Mouse (Mus musculus): ENCODE results near the gene Rbfox3. TPM values are rescaled to one million over a fixed set of nuclear protein-coding genes. Genes with fewer than 3 reads are reported as not detected.

Rbfox3 gene
- polyA plus RNA-seq, 1 experiment from 2014 or later, result 3.9 TPM

DNA sequence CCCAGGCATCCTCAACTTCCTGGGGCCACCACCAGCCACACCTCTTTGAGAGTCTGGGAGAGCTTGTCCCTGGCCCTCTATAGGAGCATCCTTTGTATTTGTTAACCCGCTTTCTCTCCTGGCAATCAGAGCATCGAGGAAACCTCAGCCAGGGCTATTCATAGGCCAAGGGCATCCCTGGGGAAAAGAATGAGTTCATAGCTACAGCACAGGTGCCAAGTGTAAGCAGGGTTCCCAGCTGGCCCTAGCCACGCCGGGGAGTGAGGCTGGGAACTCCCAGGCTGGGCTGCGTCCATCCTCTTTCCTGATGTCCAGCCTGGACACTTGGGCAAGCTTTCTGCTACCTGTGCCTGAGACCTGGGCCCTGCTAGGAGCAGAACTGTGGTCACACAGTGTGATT is 241.6 kb downstream of the Rbfox3 start:
- Histone ChIP-seq H3K9ac (no peak overlapping the region), H3K4me1 (no peaks in the 10 kb centered on the region), H3K4me3 (no peak overlapping the region), H3K27ac (no peak overlapping the region), H3K36me3 (no peaks in the 10 kb centered on the region), H3K9me3 (no peaks in the 10 kb centered on the region), H3K4me2 (replicated peaks) (no peak overlapping the region), H3K27me3 (0 out of 2 replicates have a peak, but pooled peaks cover 3% of the 10 kb centered on the region)
- ATAC-seq (ENCODE audit: insufficient number of reproducible peaks, insufficient read depth, low FRiP score, low TSS enrichment), result no peak
- whole genome bisulfite sequencing, result 65% methylated on average over 5 of the region's 5 CpGs

- Histone ChIP-seq H3K9ac (no peak overlapping the region), H3K36me3 (no peaks in the 10 kb centered on the region), H3K27ac (no peak overlapping the region), H3K4me1 (no peaks in the 10 kb centered on the region), H3K27me3 (no peaks in the 10 kb centered on the region), H3K4me2 (replicated peaks) (no peak overlapping the region), H3K9me3 (no peaks in the 10 kb centered on the region), H3K4me3 (no peak overlapping the region)
- 78% methylated on average over 8 of the region's 8 CpGs for WGBS
- ATAC-seq (ENCODE audit: insufficient number of reproducible peaks, insufficient read depth, low FRiP score, low TSS enrichment), result no peak
These were observed 243.0 kb downstream of the Rbfox3 start for GRCm38 (mm10) chr11:118668351-118668750.

- Histone ChIP-seq H3K9me3 (no peaks in the 10 kb centered on the region), H3K36me3 (no peaks in the 10 kb centered on the region), H3K27me3 (no peaks in the 10 kb centered on the region), H3K9ac (no peak overlapping the region), H3K4me3 (no peak overlapping the region), H3K4me2 (replicated peaks) (no peak overlapping the region), H3K27ac (no peak overlapping the region), H3K4me1 (no peaks in the 10 kb centered on the region)
- 24% methylated on average over 1 of the region's 1 CpGs for WGBS
- no peak for ATAC-seq (ENCODE audit: insufficient number of reproducible peaks, insufficient read depth, low FRiP score, low TSS enrichment)
These were observed 243.5 kb downstream of the Rbfox3 start for GRCm38 (mm10) chr11:118667946-118668345.

GRCm38 (mm10) chr11:118666172-118666571 is 245.2 kb downstream of the Rbfox3 start:
- Histone ChIP-seq H3K4me2 (replicated peaks) (no peak overlapping the region), H3K4me1 (no peaks in the 10 kb centered on the region), H3K27ac (no peak overlapping the region), H3K27me3 (no peaks in the 10 kb centered on the region), H3K36me3 (no peaks in the 10 kb centered on the region), H3K9ac (no peak overlapping the region), H3K4me3 (no peak overlapping the region), H3K9me3 (no peaks in the 10 kb centered on the region)
- WGBS, result 72% methylated on average over 3 of the region's 3 CpGs
- ATAC-seq (ENCODE audit: insufficient number of reproducible peaks, insufficient read depth, low FRiP score, low TSS enrichment), result no peak

DNA sequence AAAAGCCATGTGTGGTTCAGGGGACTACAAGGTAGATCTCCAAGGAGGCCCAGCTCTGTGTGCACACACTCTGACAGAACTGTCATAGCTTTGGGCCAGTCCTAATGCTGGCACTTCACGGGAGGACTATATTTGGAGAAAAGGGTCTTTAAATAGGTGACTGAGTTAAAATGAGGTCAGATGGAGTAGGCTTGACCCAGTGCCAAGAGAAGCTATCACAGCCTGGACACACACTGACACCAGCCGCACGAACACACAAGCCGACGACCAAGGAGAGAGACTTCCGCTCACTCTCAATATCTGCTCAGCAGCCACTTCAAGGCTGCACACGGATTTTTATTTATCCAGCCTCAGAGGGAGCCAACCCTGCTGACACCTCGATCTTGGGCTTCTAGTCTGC is 248.1 kb downstream of the Rbfox3 start:
- H3K9ac ChIP-seq, result no peak overlapping the region
- H3K4me3 ChIP-seq, result no peak overlapping the region
- H3K36me3 ChIP-seq, result no peaks in the 10 kb centered on the region
- no peaks in the 10 kb centered on the region for H3K4me1 ChIP-seq
- WGBS, result 81% methylated on average over 8 of the region's 8 CpGs
- H3K27me3 ChIP-seq, result no peaks in the 10 kb centered on the region
- H3K27ac ChIP-seq, result no peak overlapping the region
- ATAC-seq (ENCODE audit: insufficient number of reproducible peaks, insufficient read depth, low FRiP score, low TSS enrichment), result no peak
- H3K4me2 ChIP-seq (replicated peaks), result no peak overlapping the region
- no peaks in the 10 kb centered on the region for H3K9me3 ChIP-seq

DNA sequence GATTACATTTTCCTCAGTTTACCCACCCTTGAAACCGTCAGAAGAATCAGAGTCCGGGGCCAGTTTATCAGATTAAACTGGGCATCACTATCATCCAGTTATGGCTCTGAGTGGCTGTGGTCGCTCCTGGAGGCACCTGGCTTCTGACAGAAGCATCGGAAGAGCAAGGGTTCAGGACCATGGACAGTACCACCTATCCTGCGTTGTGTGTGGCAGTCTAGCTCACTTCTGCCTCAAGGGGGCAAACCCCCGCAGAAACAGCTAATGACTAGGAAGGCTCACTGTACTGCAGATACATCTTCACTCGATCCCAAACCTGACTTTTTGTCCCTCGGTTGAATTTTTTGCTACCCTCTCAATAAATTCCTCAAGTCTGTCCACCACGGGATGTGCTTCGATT is 252.1 kb downstream of the Rbfox3 start:
- Histone ChIP-seq H3K4me3 (no peak overlapping the region), H3K27ac (no peak overlapping the region), H3K9me3 (no peaks in the 10 kb centered on the region), H3K27me3 (no peaks in the 10 kb centered on the region), H3K9ac (no peak overlapping the region), H3K36me3 (no peaks in the 10 kb centered on the region), H3K4me1 (no peaks in the 10 kb centered on the region), H3K4me2 (replicated peaks) (no peak overlapping the region)
- ATAC-seq (ENCODE audit: insufficient number of reproducible peaks, insufficient read depth, low FRiP score, low TSS enrichment), result no peak
- 11% methylated on average over 10 of the region's 10 CpGs for WGBS

DNA sequence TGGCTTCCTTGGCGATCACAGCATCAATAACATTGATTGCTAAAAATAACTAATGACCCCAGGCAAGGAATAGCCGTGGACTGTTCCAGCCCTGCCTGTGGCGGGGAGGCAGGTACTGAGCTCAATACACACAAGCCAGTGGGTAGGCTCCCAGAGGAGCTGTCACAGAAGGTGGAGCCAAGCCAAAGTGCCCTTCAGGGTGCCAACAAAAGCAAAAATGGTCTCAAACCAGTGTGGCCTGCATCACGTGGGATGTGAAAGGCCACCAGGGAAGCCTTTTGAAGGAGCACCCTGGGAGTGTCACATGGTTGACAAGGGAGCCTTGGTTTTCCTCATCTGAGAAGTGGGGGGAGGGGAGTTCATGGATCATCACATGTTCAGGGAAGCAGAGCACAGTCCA is 255.6 kb downstream of the Rbfox3 start:
- H3K4me1 ChIP-seq, result no peaks in the 10 kb centered on the region
- no peak overlapping the region for H3K9ac ChIP-seq
- WGBS, result 69% methylated on average over 4 of the region's 4 CpGs
- H3K9me3 ChIP-seq, result no peaks in the 10 kb centered on the region
- H3K27ac ChIP-seq, result no peak overlapping the region
- H3K4me3 ChIP-seq, result no peak overlapping the region
- no peak for ATAC-seq (ENCODE audit: insufficient number of reproducible peaks, insufficient read depth, low FRiP score, low TSS enrichment)
- H3K27me3 ChIP-seq, result no peaks in the 10 kb centered on the region
- H3K4me2 ChIP-seq (replicated peaks), result no peak overlapping the region
- H3K36me3 ChIP-seq, result no peaks in the 10 kb centered on the region

- ATAC-seq (ENCODE audit: insufficient number of reproducible peaks, insufficient read depth, low FRiP score, low TSS enrichment), result no peak
- Histone ChIP-seq H3K36me3 (no peaks in the 10 kb centered on the region), H3K4me2 (replicated peaks) (no peak overlapping the region), H3K27me3 (no peaks in the 10 kb centered on the region), H3K4me1 (no peaks in the 10 kb centered on the region), H3K9ac (no peak overlapping the region), H3K9me3 (no peaks in the 10 kb centered on the region), H3K4me3 (no peak overlapping the region), H3K27ac (no peak overlapping the region)
- 87% methylated on average over 14 of the region's 14 CpGs for WGBS
These were observed 257.7 kb downstream of the Rbfox3 start for GRCm38 (mm10) chr11:118653521-118654318.

GRCm38 (mm10) chr11:118652401-118653240 is 258.8 kb downstream of the Rbfox3 start:
- Histone ChIP-seq H3K4me2 (replicated peaks) (no peak overlapping the region), H3K27me3 (no peaks in the 10 kb centered on the region), H3K9ac (no peak overlapping the region), H3K4me1 (no peaks in the 10 kb centered on the region), H3K27ac (no peak overlapping the region), H3K4me3 (no peak overlapping the region), H3K36me3 (no peaks in the 10 kb centered on the region), H3K9me3 (no peaks in the 10 kb centered on the region)
- WGBS, result 83% methylated on average over 13 of the region's 13 CpGs
- ATAC-seq (ENCODE audit: insufficient number of reproducible peaks, insufficient read depth, low FRiP score, low TSS enrichment), result no peak

DNA sequence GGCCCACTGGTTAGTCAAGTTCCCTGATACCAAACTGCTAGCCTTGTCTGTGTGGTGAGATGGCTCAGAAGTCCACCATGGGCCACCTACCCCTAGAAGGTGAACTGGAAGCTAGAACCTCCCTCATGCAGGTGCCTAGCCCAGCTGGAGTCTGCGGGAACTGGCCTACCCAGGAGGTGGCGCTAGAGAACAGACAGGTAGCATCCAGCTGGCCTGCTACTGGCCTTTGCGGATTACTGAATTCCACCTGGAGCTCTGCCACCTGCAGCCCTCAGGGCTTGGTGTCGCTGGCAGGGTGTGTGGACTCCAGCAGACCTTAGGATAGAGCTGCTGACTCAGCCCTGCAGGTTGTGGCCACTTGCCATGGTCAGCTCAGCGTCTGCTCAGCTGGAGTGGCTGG is 263.0 kb downstream of the Rbfox3 start:
- no peaks in the 10 kb centered on the region for H3K9me3 ChIP-seq
- no peak for ATAC-seq (ENCODE audit: insufficient number of reproducible peaks, insufficient read depth, low FRiP score, low TSS enrichment)
- no peaks in the 10 kb centered on the region for H3K36me3 ChIP-seq
- no peaks in the 10 kb centered on the region for H3K27me3 ChIP-seq
- H3K4me3 ChIP-seq, result no peak overlapping the region
- 13% methylated on average over 5 of the region's 5 CpGs for whole genome bisulfite sequencing
- H3K4me1 ChIP-seq, result no peaks in the 10 kb centered on the region
- H3K9ac ChIP-seq, result no peak overlapping the region
- no peak overlapping the region for H3K4me2 ChIP-seq (replicated peaks)
- no peak overlapping the region for H3K27ac ChIP-seq

- Histone ChIP-seq H3K9ac (no peak overlapping the region), H3K27me3 (no peaks in the 10 kb centered on the region), H3K4me3 (no peak overlapping the region), H3K9me3 (no peaks in the 10 kb centered on the region), H3K4me1 (no peaks in the 10 kb centered on the region), H3K4me2 (replicated peaks) (no peak overlapping the region), H3K36me3 (no peaks in the 10 kb centered on the region), H3K27ac (no peak overlapping the region)
- no peak for ATAC-seq (ENCODE audit: insufficient number of reproducible peaks, insufficient read depth, low FRiP score, low TSS enrichment)
- WGBS, result 82% methylated on average over 3 of the region's 3 CpGs
These were observed 264.5 kb downstream of the Rbfox3 start for GRCm38 (mm10) chr11:118646864-118647263.

- no peak overlapping the region for H3K4me2 ChIP-seq (replicated peaks)
- H3K9me3 ChIP-seq, result no peaks in the 10 kb centered on the region
- no peak overlapping the region for H3K4me3 ChIP-seq
- H3K36me3 ChIP-seq, result no peaks in the 10 kb centered on the region
- H3K27ac ChIP-seq, result no peak overlapping the region
- no peaks in the 10 kb centered on the region for H3K27me3 ChIP-seq
- no peaks in the 10 kb centered on the region for H3K4me1 ChIP-seq
- ATAC-seq (ENCODE audit: insufficient number of reproducible peaks, insufficient read depth, low FRiP score, low TSS enrichment), result no peak
- no peak overlapping the region for H3K9ac ChIP-seq
- 87% methylated on average over 3 of the region's 3 CpGs for WGBS
These were observed 266.2 kb downstream of the Rbfox3 start for GRCm38 (mm10) chr11:118645158-118645557.
